Mouse (Mus musculus) brain, embryonic 14.5 days (tissue): Measurements from ENCODE around the gene Tasp1.

ENCODE experiments used
- CTCF ChIP-seq: fragments of 200-500 bp; IDR thresholded peaks from 2 replicates; pipeline ENCODE4 v1.5.1; 2012; ENCODE audit warnings: inconsistent platforms, mild to moderate bottlenecking, moderate library complexity, borderline replicate concordance; ENCODE audit not compliant: insufficient read depth, insufficient read length; ENCODE audit errors: extremely low read depth
- POLR2A ChIP-seq: fragments of 200-500 bp; IDR thresholded peaks from 2 replicates; pipeline ENCODE4 v1.6.1; 2012; ENCODE audit warnings: mild to moderate bottlenecking, inconsistent platforms, borderline replicate concordance; ENCODE audit not compliant: poor library complexity, insufficient read depth, insufficient read length, severe bottlenecking; ENCODE audit errors: extremely low read depth

GRCm38 (mm10) chr2:139804041-139804440, 262.6 kb downstream of the Tasp1 start:
- TF ChIP-seq POLR2A (no peak), CTCF (no peak)
